Mouse (Mus musculus) cerebellum, adult 2 months (tissue): ENCODE measurements at regions not wholly inside any gene's neighbourhood (a gene's known extent, or its start where the extent isn't known, plus 50 kb on each side); places are given as distances from the start of the nearest gene placed in this dataset.

Experiments used
- DNase-seq, 2 experiments: peaks; one replicate each; pipeline ENCODE4 v3.0.0; 2021
- H3K27ac ChIP-seq: fragments of 200-500 bp; 2 replicates; pipeline ENCODE4 v1.5.1; 2012; ENCODE audit warnings: low read length, control low read depth, inconsistent platforms; ENCODE audit not compliant: insufficient read depth
- H3K27me3 ChIP-seq: fragments of 200-500 bp; 2 replicates; pipeline ENCODE4 v1.6.1; 2012; ENCODE audit warnings: inconsistent platforms, mild to moderate bottlenecking, low read length, moderate library complexity; ENCODE audit not compliant: control insufficient read depth, insufficient read depth
- H3K4me1 ChIP-seq: fragments of 200-500 bp; 2 replicates; pipeline ENCODE4 v1.6.1; 2011; ENCODE audit warnings: low read length; ENCODE audit not compliant: control insufficient read depth, insufficient read depth
- H3K4me3 ChIP-seq: fragments of 200-500 bp; replicated peaks from 2 replicates; pipeline ENCODE3; 2011; ENCODE audit warnings: mild to moderate bottlenecking, low read depth, low read length, control low read depth; ENCODE audit not compliant: insufficient read depth
- CTCF ChIP-seq: fragments of 200-500 bp; IDR thresholded peaks from 2 replicates; pipeline ENCODE4 v1.5.1; 2011; ENCODE audit warnings: low read depth, mild to moderate bottlenecking, control low read depth, low read length, moderate library complexity, borderline replicate concordance; ENCODE audit not compliant: insufficient read depth
- POLR2A ChIP-seq: fragments of 200-500 bp; IDR thresholded peaks from 2 replicates; pipeline ENCODE4 v1.6.1; 2011; ENCODE audit warnings: low read length, control low read depth, borderline replicate concordance; ENCODE audit not compliant: insufficient read depth
- WGBS: fragments of 180-500 bp; shearing (Covaris S2); methylation state at CpG from one replicate; pipeline ENCODE4 v1.1.7; 2018; 5-methylcytosine and 5-hydroxymethylcytosine counted together

DNA sequence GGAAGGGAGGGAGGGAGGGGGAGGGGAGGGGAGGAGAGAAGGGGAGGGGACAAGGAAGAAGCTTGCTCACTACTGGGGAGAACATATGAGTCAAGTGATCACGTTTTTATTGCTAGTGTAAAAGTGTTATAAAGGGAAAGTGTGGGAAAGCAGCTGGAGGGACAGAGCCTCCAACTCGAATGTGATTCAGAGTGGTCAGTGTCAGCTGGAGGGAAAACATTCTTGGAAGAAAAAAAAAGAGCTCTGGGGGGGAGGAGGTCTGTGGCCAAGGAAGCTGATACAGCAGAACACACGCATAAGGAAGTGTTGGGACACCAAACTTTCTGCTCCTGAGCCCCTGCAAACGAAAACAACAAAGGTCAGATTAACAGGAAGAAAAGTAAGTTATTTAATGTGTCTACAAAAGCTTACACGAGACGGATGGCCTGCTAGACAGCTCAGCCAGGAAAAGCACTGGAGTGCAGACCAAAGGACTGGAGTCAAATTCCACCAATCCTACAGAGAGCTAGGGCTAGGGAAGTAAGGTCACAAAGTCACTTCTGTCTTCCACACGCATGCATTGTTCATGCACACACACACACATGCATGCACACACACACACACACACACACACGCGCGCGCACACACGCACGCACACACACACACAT, 85.1 kb upstream of the Epcam start:
- TF ChIP-seq POLR2A: no peak
- no peak for TF ChIP-seq CTCF
- Histone ChIP-seq H3K27ac (no peak overlapping the region), H3K4me3 (no peak overlapping the region), H3K4me1 (no peaks in the 10 kb centered on the region), H3K27me3 (no peaks in the 10 kb centered on the region)
- no peak for DNase-seq
- WGBS: 72% methylated on average over 13 of the region's 13 CpGs

DNA sequence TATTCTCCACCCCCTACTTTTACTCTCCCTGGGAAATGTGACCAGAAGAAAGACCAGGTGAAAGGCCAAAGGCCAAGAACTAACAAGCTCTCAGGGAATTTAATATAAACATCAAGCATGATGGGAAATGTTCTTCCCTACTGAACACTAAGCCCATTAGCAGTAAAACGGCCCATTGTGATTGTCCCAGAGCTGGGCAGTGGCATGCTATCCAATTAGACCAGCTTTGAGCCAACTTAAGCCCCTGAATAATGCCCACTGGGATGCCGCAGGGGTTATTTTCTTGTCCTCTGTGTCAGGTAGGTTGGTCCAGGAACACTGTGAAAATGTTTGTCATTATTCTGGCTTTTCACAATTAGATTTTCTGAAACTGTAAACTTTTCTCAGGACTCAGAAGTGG, 81.2 kb upstream of the Epcam start:
- no peak overlapping the region for H3K4me3 ChIP-seq
- no peak for DNase-seq
- H3K27ac ChIP-seq: no peak overlapping the region
- TF ChIP-seq POLR2A: no peak
- TF ChIP-seq CTCF: no peak
- no peaks in the 10 kb centered on the region for H3K27me3 ChIP-seq
- no peaks in the 10 kb centered on the region for H3K4me1 ChIP-seq
- WGBS: 75% methylated on average over 2 of the region's 2 CpGs

DNA sequence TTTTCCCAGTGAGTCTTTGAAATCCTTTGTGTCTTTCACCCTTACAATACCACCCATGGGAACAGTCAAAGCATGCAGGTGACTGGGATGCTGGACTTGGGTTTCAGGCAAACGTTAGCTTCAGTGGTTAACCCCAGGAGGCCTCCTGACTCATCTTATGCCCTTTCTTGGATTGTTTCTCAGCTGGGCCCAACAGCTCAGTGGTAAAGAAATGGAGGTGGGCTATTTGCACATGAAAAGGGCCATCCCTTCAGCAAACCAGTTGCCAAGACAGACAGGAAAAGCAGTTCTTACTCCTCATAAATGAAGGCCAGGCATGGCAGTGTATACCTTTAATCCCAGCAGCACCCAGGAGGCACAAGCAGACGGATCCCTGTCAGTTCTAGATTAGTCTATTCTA, 77.4 kb upstream of the Epcam start:
- H3K27me3 ChIP-seq: no peaks in the 10 kb centered on the region
- 31% methylated on average over 2 of the region's 2 CpGs for WGBS
- no peaks in the 10 kb centered on the region for H3K4me1 ChIP-seq
- TF ChIP-seq POLR2A: no peak
- no peak for TF ChIP-seq CTCF
- H3K27ac ChIP-seq: no peak overlapping the region
- no peak overlapping the region for H3K4me3 ChIP-seq
- DNase-seq: no peak

DNA sequence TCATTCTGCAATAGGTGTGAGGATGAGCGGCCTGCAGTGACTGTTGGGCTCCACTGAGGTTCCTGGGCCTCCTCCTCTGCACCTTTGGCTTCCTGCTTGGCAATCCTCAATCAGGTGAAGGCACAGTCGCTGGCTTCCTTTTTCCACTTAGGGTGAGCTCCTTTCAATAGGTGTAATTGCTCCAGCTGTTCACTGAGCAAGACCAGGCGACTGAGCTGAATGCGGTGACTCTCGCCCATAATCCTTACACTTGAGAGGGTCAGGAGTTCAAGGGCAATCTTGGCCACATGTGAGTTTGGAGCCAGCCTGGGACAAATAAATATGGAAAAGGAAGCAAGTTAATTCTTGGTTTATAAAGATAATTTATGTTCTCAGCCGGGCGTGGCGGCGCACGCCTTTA, 76.1 kb upstream of the Epcam start:
- 92% methylated on average over 10 of the region's 10 CpGs for WGBS
- no peak for TF ChIP-seq POLR2A
- TF ChIP-seq CTCF: no peak
- Histone ChIP-seq H3K4me1 (no peaks in the 10 kb centered on the region), H3K4me3 (no peak overlapping the region), H3K27me3 (no peaks in the 10 kb centered on the region), H3K27ac (no peak overlapping the region)
- DNase-seq: no peak

DNA sequence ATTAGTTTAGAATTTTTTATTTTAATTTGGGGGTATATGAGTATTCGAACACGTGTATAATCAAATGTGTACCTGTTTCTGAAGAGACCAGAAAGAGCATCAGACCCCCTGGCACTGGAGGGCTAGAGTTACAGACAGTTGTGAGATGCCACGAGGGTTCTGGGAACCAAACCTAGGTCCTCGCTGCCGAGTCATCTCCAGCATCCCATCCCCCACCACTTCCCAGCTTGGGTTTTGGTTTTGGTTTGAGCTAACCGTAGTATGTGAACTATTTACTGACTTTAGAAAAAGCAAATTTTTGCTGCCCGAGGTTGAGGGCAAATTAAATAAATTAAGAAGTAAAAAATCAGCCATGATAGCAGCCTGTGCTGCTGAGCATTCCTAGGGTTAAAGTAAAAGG, 74.9 kb upstream of the Epcam start:
- WGBS: 85% methylated on average over 7 of the region's 7 CpGs
- H3K4me1 ChIP-seq: no peaks in the 10 kb centered on the region
- no peak overlapping the region for H3K4me3 ChIP-seq
- no peak overlapping the region for H3K27ac ChIP-seq
- DNase-seq: no peak
- TF ChIP-seq POLR2A: no peak
- no peak for TF ChIP-seq CTCF
- H3K27me3 ChIP-seq: no peaks in the 10 kb centered on the region

DNA sequence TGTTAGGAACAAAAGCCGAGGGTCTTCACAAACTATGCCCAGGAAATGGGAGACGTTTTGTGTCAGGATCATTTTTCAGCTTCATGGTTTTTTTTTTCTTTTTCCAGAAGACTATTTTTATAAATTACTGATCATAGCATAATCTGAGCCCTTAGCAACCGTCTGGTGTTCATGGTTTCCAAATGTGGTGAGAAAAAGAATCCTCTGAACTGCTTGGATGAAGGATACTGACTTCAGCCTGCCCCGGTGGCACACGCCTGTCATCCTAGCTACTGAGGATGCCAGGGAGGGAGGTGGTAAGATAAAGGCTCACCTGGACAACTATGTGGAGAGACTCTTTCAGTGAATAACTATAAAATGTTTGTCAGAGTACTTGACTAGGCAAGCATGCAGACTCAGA, 72.4 kb upstream of the Epcam start:
- no peak for TF ChIP-seq POLR2A
- no peak for TF ChIP-seq CTCF
- Histone ChIP-seq H3K27me3 (no peaks in the 10 kb centered on the region), H3K27ac (no peak overlapping the region), H3K4me3 (no peak overlapping the region), H3K4me1 (no peaks in the 10 kb centered on the region; the same call in 1 of the 2 replicates)
- 81% methylated on average over 5 of the region's 5 CpGs for WGBS
- DNase-seq: no peak

DNA sequence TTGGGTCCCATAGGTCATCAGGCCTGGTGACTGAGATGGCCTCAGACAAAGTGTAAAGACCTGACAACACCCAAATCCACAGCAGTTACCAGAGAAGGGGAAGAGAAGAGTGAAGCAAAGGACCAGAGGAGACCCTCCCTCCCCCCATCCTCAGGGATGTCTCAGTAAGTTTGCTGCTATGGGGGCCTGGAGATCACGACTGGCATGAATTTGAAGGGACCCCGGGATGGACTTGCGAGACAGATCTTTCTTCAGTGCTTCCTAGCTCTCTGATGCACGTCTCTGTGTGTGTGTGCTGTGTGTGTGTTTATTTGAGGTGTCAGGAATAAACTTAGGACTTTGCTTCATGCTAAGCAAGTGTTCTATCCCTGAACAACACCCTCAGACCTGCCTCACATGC, 70.1 kb upstream of the Epcam start:
- Histone ChIP-seq H3K4me1 (no peaks in the 10 kb centered on the region; the same call in 1 of the 2 replicates), H3K27me3 (no peaks in the 10 kb centered on the region), H3K4me3 (no peak overlapping the region), H3K27ac (no peak overlapping the region)
- 88% methylated on average over 4 of the region's 4 CpGs for WGBS
- no peak for TF ChIP-seq CTCF
- DNase-seq: no peak

DNA sequence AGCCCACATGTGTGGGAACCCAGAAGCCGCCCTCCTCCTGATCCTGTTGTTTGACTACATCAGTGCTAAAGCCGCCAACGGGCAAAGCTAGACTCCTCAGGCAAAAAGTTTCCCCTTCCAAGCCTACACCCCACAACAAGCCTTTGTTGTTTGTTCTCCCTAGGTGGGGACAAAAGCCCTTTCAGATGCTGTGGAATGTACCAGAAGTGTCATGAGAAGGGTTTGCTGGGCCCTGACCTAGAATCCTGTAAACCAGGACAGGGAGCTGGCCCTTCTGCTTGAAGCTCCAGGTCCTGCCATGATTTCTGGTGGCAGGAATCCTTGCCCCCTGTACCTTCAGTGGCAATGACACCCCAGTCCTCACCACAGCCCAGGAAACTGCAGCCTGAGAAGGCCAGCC, 69.5 kb upstream of the Epcam start:
- Histone ChIP-seq H3K4me1 (no peaks in the 10 kb centered on the region; the same call in none of the 2 replicates), H3K27me3 (no peaks in the 10 kb centered on the region), H3K27ac (no peak overlapping the region), H3K4me3 (no peak overlapping the region)
- no peak for DNase-seq
- no peak for TF ChIP-seq CTCF
- no peak for TF ChIP-seq POLR2A
- 75% methylated on average over 3 of the region's 3 CpGs for WGBS
